Mouse (Mus musculus): ENCODE results near the gene Stim1.
"Not testable (repeated sequence)": the region's sequence is repeated elsewhere in the genome, so short reads cannot be mapped to it uniquely, and the experiment has no call there.

The Stim1 gene

GRCm38 (mm10) chr7:102363853-102364252 lies 96.2 kb downstream of the Stim1 start:
- DNase-seq (ENCODE audit: low spot score) = no peak

- peak; percentile 88 for DNase-seq (ENCODE audit: low spot score)
These were observed 102.1 kb downstream of the Stim1 start for GRCm38 (mm10) chr7:102369661-102370060.

- DNase-seq (ENCODE audit: low spot score) = no peak
These were observed 102.9 kb downstream of the Stim1 start for GRCm38 (mm10) chr7:102370526-102370925.

- no peak for DNase-seq (ENCODE audit: low spot score)
These were observed 105.9 kb downstream of the Stim1 start for GRCm38 (mm10) chr7:102373382-102374072.

- DNase-seq (ENCODE audit: low spot score) = no peak
These were observed 115.6 kb downstream of the Stim1 start for GRCm38 (mm10) chr7:102383221-102383620.

- DNase-seq (ENCODE audit: low spot score) = no peak
These were observed 118.4 kb downstream of the Stim1 start for GRCm38 (mm10) chr7:102385973-102386372.

- peak; percentile 12 for DNase-seq (ENCODE audit: low spot score)
These were observed 121.5 kb downstream of the Stim1 start for GRCm38 (mm10) chr7:102389082-102389481.

GRCm38 (mm10) chr7:102393898-102394297 lies 126.3 kb downstream of the Stim1 start:
- DNase-seq (ENCODE audit: low spot score) = no peak

GRCm38 (mm10) chr7:102395894-102396293 lies 128.3 kb downstream of the Stim1 start:
- DNase-seq (ENCODE audit: low spot score) = no peak

GRCm38 (mm10) chr7:102396331-102396730 lies 128.7 kb downstream of the Stim1 start:
- no peak for DNase-seq (ENCODE audit: low spot score)

- DNase-seq (ENCODE audit: low spot score) = peak; percentile 7
These were observed 131.7 kb downstream of the Stim1 start for GRCm38 (mm10) chr7:102399180-102399731.

GRCm38 (mm10) chr7:102404118-102404517 lies 136.5 kb downstream of the Stim1 start:
- no peak for DNase-seq (ENCODE audit: low spot score)

- DNase-seq (ENCODE audit: low spot score) = no peak
These were observed 139.8 kb downstream of the Stim1 start for GRCm38 (mm10) chr7:102407440-102407839.

- not testable (repeated sequence) for DNase-seq (ENCODE audit: low spot score)
These were observed 147.7 kb downstream of the Stim1 start for GRCm38 (mm10) chr7:102415272-102415671.

- no peak for DNase-seq (ENCODE audit: low spot score)
These were observed 148.2 kb downstream of the Stim1 start for GRCm38 (mm10) chr7:102415841-102416240.

- peak; percentile 48 for DNase-seq (ENCODE audit: low spot score)
These were observed 149.8 kb downstream of the Stim1 start for GRCm38 (mm10) chr7:102417398-102417797.

GRCm38 (mm10) chr7:102422036-102422435 lies 154.4 kb downstream of the Stim1 start:
- DNase-seq (ENCODE audit: low spot score) = no peak

GRCm38 (mm10) chr7:102425933-102426685 lies 158.5 kb downstream of the Stim1 start:
- DNase-seq (ENCODE audit: low spot score) = no peak

- no peak for DNase-seq (ENCODE audit: low spot score)
These were observed 166.7 kb downstream of the Stim1 start for GRCm38 (mm10) chr7:102434344-102434743.

GRCm38 (mm10) chr7:102440822-102441656 lies 173.4 kb downstream of the Stim1 start:
- no peak for DNase-seq (ENCODE audit: low spot score)

GRCm38 (mm10) chr7:102441657-102442391 lies 174.2 kb downstream of the Stim1 start, which contains the start of gene Rrm1:
Rrm1 (plus strand) TSS chr7:102441695.
- DNase-seq (ENCODE audit: low spot score) = peak; percentile 95
